Mouse (Mus musculus) large intestine, adult 2 months (tissue): ENCODE data around the gene 1700016C15Rik. TPM values are rescaled to one million over a fixed set of nuclear protein-coding genes. Genes with fewer than 3 reads are reported as not detected.

Source experiments
- DNase-seq: peaks from one replicate; pipeline ENCODE4 v3.0.0-alpha.2; 2012; ENCODE audit warnings: low read depth, low spot score
- WGBS: fragments of 180-500 bp; shearing (Covaris S2); methylation state at CpG from one replicate; pipeline ENCODE4 v1.1.7; 2018; 5-methylcytosine and 5-hydroxymethylcytosine counted together
- polyA plus RNA-seq: library from polyadenylated mRNA; depleted of rRNA; stranded (reverse); fragments of >200 nt; gene quantifications from 2 replicates; pipeline ENCODE4 v1.2.3, GENCODE M21; 2012; rRNA removed

1700016C15Rik gene
- polyA plus RNA-seq = 0.35 and 1.6 TPM in 2 replicates

GRCm38 (mm10) chr1:177729043-177730024 lies at the start of gene 1700016C15Rik:
Gene 1700016C15Rik, plus strand, starts transcription at chr1:177729814.
- WGBS = 56% methylated on average over 11 of the region's 11 CpGs
- no peak for DNase-seq

DNA sequence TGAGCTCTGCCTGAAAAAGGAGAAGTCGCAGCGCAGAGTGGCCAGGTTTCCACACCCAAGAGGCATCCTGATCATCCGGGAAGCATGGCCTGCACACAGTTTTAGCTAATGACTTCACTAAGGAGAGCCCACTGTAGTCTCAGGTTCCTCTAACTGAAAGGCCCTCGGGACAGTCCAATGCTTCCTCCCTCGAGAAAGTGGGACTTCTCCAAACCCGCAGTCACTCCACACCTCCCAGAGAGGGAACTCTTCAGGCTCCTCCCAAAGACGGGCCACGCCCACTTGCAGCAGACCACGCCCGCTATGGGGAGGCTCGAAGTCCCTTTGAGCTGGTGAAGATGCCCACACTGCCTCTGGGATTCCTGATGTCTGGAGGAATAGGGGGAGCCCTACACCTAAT lies 48.4 kb upstream of the 1700016C15Rik start:
- DNase-seq = no peak
- WGBS = 59% methylated on average over 11 of the region's 11 CpGs

- DNase-seq = no peak
- WGBS = 63% methylated on average over 18 of the region's 18 CpGs
Measured at GRCm38 (mm10) chr1:177683931-177684836, 45.4 kb upstream of the 1700016C15Rik start.

DNA sequence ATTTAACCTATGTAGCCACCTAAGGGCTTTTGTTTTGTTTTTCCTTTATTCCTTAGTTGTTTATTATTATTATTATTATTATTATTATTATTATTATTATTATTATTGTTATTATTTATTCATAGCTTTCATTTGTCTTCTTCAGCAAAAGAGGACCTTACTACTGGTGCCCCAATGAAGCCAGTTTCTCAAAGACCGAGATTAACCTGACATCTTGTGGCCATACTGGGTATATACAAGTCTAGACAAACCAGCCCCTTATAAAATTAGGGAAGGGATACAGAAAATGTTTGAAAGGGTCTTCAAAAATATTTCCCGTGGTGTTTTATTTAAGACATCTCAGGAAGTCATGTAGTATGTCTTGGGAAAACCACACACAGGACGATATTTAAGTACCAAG lies 44.7 kb upstream of the 1700016C15Rik start:
- 5% methylated on average over 3 of the region's 3 CpGs for WGBS
- DNase-seq = no peak

GRCm38 (mm10) chr1:177686137-177686536 lies 43.5 kb upstream of the 1700016C15Rik start:
- no peak for DNase-seq
- WGBS = 43% methylated on average over 3 of the region's 3 CpGs

DNA sequence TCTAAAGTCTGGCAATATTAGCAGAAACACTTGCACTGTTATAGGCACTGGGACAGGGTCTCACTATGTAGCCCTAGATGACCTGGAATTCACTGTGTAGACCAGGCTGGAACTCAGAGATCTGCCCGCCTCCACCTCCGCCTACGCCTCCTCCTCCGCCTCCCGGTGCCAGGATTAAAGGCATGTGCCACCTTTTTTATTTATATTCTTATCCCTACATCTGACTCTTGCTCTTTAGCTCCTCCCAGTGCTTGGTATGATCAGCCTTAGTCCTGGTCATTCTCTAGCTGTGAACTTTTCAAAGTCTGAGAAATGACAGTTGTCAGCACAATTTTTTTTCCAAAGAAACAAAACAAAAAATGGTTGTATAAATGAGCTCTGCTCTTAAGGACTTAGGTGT lies 42.6 kb upstream of the 1700016C15Rik start:
- no peak for DNase-seq
- 56% methylated on average over 5 of the region's 5 CpGs for WGBS

- 52% methylated on average over 11 of the region's 11 CpGs for WGBS
- no peak for DNase-seq
Measured at GRCm38 (mm10) chr1:177692491-177692890, 37.1 kb upstream of the 1700016C15Rik start.

DNA sequence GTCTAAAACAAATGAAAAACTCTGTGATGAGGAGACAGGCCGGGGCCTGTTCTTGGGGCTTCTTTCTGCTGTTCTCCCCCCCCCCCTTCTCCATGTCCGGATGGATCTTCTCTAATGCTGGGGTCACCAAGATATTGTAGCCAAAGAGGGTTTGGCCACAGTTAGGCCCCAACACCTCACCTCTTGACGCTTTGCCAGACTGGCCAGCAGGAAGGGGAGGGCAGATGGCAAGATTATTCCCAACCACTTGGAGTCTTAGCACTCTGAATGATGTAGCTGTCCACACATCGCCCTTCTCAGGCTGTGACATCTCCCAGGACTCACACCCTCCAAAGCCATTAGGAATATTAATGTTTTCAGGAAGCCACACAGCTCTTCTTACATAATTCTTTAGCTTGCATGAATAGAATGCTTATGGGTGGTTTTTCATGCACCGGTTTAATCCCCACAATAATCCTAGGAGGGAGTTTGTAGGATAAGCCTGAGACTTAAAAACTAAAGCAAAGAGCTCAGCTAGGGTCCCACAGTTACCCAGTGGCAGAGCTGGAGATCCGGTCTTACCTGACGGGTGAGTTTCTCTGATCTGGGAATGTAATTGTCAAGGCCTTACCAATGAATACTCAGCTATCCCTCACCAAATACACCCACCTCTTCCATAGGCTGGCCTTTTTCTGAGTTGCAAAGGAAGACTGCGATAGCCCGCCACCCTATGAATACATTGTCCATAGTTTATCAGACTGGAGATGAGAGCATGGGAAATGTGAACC lies 35.9 kb upstream of the 1700016C15Rik start:
- no peak for DNase-seq
- 63% methylated on average over 9 of the region's 9 CpGs for WGBS

DNA sequence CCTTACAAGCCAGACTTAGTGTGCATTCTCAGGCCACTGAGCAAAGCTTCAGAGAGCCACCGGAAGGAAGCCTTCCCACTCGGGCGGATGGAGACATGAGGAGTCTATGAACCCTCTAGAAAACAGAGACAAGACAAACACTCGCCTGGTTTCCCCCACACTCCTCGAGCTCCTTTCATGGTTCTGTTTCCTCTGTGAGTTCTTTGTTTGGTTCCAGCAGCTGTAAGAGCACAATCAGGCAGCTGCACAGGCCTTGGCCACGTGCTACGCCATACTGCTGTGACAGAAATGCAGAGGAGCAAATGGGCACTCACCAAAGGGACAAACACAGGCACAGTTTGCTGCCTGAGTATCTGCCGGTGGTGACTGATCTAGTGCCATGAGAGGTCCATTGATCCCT lies 29.1 kb upstream of the 1700016C15Rik start:
- DNase-seq = no peak
- WGBS = 70% methylated on average over 8 of the region's 8 CpGs

DNA sequence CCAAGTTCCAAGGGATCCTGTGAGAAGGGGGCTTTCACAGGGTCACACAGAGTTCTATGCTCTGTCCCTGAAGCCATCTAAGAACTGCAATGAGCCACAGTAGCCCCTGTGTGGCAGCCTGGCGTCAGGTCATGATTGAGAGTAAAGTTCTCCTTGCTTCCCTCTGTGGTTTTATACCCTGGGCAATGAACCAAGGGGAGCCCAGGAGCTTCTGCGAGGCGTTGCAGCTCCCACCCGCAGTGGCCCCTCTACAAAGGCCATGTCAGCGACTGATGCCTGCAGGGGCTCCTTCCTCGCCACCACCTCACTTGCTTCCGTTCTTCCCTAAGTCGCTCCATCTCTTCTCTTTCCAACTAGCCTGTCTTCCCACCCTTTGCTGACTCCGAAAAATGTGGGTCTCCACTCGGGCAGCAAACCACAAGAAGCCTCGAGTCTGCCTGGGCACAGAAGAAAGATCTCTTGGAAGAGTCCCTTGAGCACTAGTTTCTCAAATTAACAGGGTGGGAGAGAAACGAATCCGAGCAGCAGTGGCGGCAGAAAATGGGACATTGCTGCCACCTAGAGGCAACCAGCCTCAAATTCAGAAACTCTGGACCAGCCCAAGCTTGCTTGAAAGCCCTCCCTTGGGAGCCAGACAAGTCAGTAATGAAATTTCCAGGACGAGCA lies 27.0 kb upstream of the 1700016C15Rik start:
- 3% methylated on average over 15 of the region's 15 CpGs for WGBS
- no peak for DNase-seq

DNA sequence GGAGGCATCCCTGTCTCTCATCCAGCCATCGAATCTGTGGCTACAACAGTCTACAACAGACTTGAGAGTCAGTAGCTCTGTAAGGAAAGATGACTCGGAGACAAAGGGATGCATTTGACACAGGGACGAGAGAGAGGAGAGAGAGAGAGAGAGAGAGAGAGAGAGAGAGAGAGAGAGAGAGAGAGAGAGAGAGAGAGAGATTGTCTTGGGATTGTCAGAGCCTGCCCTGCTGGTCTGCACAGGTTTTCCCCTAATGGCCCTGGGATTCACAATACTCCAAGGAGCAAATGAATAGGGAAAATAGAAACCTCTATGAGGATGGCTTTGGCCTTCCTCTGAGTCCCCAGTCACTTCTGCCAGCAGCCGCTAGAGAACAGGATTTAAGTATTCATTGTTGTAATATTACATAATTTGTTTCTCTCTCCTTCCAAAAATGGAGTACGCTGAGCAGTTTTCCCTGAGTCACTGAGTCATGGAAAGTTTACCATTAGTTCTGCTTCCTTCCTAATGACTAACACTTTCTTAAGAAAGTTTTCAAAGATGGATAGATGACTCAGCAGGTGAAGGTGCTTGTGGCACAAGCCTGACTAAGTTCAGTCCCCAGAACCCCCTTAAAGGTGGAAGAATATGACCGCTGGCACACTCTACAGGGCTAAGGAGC lies 26.3 kb upstream of the 1700016C15Rik start:
- 42% methylated on average over 6 of the region's 6 CpGs for WGBS
- no peak for DNase-seq

GRCm38 (mm10) chr1:177705204-177705603 lies 24.4 kb upstream of the 1700016C15Rik start:
- no peak for DNase-seq
- WGBS = 51% methylated on average over 2 of the region's 2 CpGs

GRCm38 (mm10) chr1:177707571-177707970 lies 22.0 kb upstream of the 1700016C15Rik start:
- 82% methylated on average over 1 of the region's 1 CpGs for WGBS
- DNase-seq = no peak

GRCm38 (mm10) chr1:177708583-177709055 lies 21.0 kb upstream of the 1700016C15Rik start:
- 14% methylated on average over 4 of the region's 4 CpGs for WGBS
- DNase-seq = peak; percentile 65

DNA sequence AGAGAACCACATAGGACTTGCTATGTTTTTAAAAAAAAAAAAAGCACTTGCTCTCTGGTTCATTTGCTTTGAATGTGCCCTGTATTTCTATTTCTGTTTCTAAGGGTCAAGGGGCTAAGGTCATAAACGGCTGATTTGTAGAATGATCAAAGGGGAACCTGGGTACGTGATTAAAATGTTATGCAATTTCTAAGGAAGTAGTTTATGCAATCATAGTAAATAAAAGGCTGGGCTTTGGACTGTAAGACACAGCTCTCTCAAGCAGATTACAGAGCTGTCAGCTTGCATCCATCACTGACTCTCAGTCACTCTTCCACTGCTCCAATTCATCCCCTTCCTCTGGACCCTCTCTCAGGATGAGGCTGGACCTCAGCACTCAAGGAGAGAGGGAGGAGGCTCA lies 18.6 kb upstream of the 1700016C15Rik start:
- peak; percentile 29 for DNase-seq
- WGBS = 21% methylated on average over 2 of the region's 2 CpGs

GRCm38 (mm10) chr1:177711418-177711817 lies 18.2 kb upstream of the 1700016C15Rik start:
- no peak for DNase-seq
- WGBS = 28% methylated on average over 2 of the region's 2 CpGs

DNA sequence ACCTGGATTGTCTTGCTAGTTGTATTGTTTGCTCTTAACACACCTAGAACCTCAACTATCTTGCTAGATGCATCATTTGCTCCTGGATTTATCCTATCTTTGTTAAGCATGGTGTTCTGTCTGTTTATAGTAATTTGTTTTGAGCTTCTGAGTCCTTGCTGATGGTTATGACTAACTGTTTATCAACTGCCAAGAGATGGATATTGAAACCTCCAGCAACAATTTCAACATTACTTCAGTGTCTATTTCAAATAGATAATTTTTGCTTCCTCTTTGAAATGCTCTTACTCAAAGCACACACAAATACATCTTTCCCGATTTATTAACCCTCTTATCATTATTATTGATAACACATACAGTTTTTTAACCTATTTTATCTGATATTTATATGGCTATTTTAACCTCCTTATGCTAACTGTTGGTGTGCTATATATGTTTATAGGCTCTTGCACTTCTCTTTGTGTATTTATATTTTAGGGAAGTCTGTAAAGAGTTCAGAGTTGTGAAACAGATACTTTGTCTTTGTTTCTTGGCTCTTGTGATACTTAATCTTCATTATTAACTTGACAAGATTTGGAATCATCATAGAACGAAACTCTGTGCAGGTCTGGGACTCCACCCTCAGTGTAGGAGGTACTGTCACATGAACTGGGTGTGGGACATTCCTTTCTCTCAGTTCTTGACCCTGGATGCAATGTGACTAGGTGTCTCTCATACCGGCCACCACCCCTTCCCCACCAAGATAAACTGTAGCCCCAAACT lies 15.8 kb upstream of the 1700016C15Rik start:
- 45% methylated on average over 3 of the region's 3 CpGs for WGBS
- no peak for DNase-seq
